Mouse (Mus musculus) megakaryocyte-erythroid progenitor cell, adult 5 weeks (primary cell): ENCODE data around the gene Vmn1r206. TPM values are rescaled to one million over a fixed set of nuclear protein-coding genes. Genes with fewer than 3 reads are reported as not detected.

Source experiments
- polyA plus RNA-seq: library from polyadenylated mRNA; stranded (reverse); fragments of >175 nt; gene quantifications from 2 replicates; pipeline ENCODE4 v1.2.3, GENCODE M21; 2012

The Vmn1r206 gene
- 0.02 TPM in 1 of 2 replicates, not detected in the other for polyA plus RNA-seq

GRCm38 (mm10) chr13:22624151-22624550 is at the start of gene Vmn1r206:
Gene Vmn1r206 (minus strand): TSS chr13:22624251.

GRCm38 (mm10) chr13:22592900-22593299 is 31.2 kb downstream of the Vmn1r206 start, which contains the start of gene Vmn1r205:
Gene Vmn1r205 (minus strand): TSS chr13:22593000.

Other genes starting within 250 kb of the Vmn1r206 start
- not detected in 2 replicates for gene Vmn1r199, start 244.4 kb downstream of the Vmn1r206 start, polyA plus RNA-seq
- not detected in 2 replicates for gene Vmn1r200, start 233.9 kb downstream of the Vmn1r206 start, polyA plus RNA-seq
- not detected in 2 replicates for gene Vmn1r201, start 152.3 kb downstream of the Vmn1r206 start, polyA plus RNA-seq
- not detected in 2 replicates for gene Vmn1r202, start 118.9 kb downstream of the Vmn1r206 start, polyA plus RNA-seq
- not detected in 2 replicates for gene Vmn1r203, start 106.1 kb downstream of the Vmn1r206 start, polyA plus RNA-seq
- not detected in 2 replicates for gene Vmn1r204, start 71.1 kb downstream of the Vmn1r206 start, polyA plus RNA-seq
- not detected in 2 replicates for gene Vmn1r205, start 31.3 kb downstream of the Vmn1r206 start, polyA plus RNA-seq
- gene Vmn1r207-ps, start 105.4 kb upstream of the Vmn1r206 start, polyA plus RNA-seq: not detected in 2 replicates
- gene Vmn1r208, start 153.1 kb upstream of the Vmn1r206 start, polyA plus RNA-seq: not detected in 2 replicates
- not detected in 2 replicates for gene Vmn1r209, start 185.4 kb upstream of the Vmn1r206 start, polyA plus RNA-seq
- gene Vmn1r210, start 207.1 kb upstream of the Vmn1r206 start, polyA plus RNA-seq: not detected in 2 replicates
- not detected in 2 replicates for gene Vmn1r211, start 233.3 kb upstream of the Vmn1r206 start, polyA plus RNA-seq